Mouse (Mus musculus) embryonic facial prominence, embryonic 11.5 days (tissue): ENCODE measurements around the gene Colgalt2. TPM values are rescaled to one million over a fixed set of nuclear protein-coding genes. Genes with fewer than 3 reads are reported as not detected.

ENCODE experiments used
- ATAC-seq: fragments of 200-750 bp; cut with Nextera tagmentation; replicated peaks from 2 replicates; pipeline ENCODE4 v1.8.0; 2017; ENCODE audit warnings: low read depth; ENCODE audit not compliant: insufficient number of reproducible peaks, low FRiP score, low TSS enrichment
- DNase-seq: peaks from one replicate; pipeline ENCODE4 v3.0.0-alpha.2; 2015; ENCODE audit warnings: low spot score
- H3K27ac ChIP-seq: fragments of 300-500 bp; sonication (generic); replicated peaks from 2 replicates; pipeline ENCODE4 v1.5.1; 2014; ENCODE audit warnings: mild to moderate bottlenecking, low read depth, low read length, control low read depth
- H3K27me3 ChIP-seq: fragments of 300-500 bp; sonication (generic); 2 replicates; pipeline ENCODE4 v1.6.1; 2014; ENCODE audit warnings: mild to moderate bottlenecking, low read length, moderate library complexity, mixed read lengths; ENCODE audit not compliant: control insufficient read depth, insufficient read depth
- H3K36me3 ChIP-seq: fragments of 300-500 bp; sonication (generic); replicated peaks from 2 replicates; pipeline ENCODE4 v1.6.1; 2014; ENCODE audit warnings: low read depth, mild to moderate bottlenecking, low read length, moderate library complexity, mixed read lengths; ENCODE audit not compliant: control insufficient read depth, insufficient read depth
- H3K4me1 ChIP-seq: fragments of 300-500 bp; sonication (generic); 2 replicates; pipeline ENCODE4 v1.6.1; 2014; ENCODE audit warnings: low read length, mixed read lengths; ENCODE audit not compliant: control insufficient read depth, insufficient read depth
- H3K4me2 ChIP-seq: fragments of 300-500 bp; sonication (generic); 2 replicates; pipeline ENCODE4 v1.6.1; 2014; ENCODE audit warnings: low read depth, mild to moderate bottlenecking, control low read depth, low read length, moderate library complexity
- H3K4me3 ChIP-seq: fragments of 300-500 bp; sonication (generic); 2 replicates; pipeline ENCODE4 v1.5.1; 2014; ENCODE audit warnings: low read depth, low read length, control low read depth
- H3K9ac ChIP-seq: fragments of 300-500 bp; sonication (generic); replicated peaks from 2 replicates; pipeline ENCODE4 v1.6.1; 2014; ENCODE audit warnings: mild to moderate bottlenecking, control low read depth, low read length
- H3K9me3 ChIP-seq: fragments of 300-500 bp; sonication (generic); replicated peaks from 2 replicates; pipeline ENCODE4 v1.6.1; 2016; ENCODE audit warnings: mild to moderate bottlenecking, low read length, inconsistent platforms, mixed read lengths; ENCODE audit not compliant: control insufficient read depth
- WGBS: fragments of 180-500 bp; shearing (Covaris S2); extraction: QIAGEN DNeasy Blood & Tissue Kit; methylation state at CpG from one replicate; pipeline ENCODE4 v1.1.7; 2014; 5-methylcytosine and 5-hydroxymethylcytosine counted together
- polyA plus RNA-seq: library from polyadenylated mRNA; unstranded; fragments of >200 nt; fragmentation: Nextera tagmentation; extraction: Ambion mirVana; gene quantifications from 2 replicates; pipeline ENCODE4 v1.2.1, GENCODE M21; 2014

Gene Colgalt2
- polyA plus RNA-seq, 1 experiment from 2014 or later = 2.7 TPM

GRCm38 (mm10) chr1:152445925-152446324 is 46.3 kb downstream of the Colgalt2 start:
- Histone ChIP-seq H3K9me3 (no peaks in the 10 kb centered on the region), H3K27ac (no peak overlapping the region), H3K9ac (no peak overlapping the region), H3K36me3 (no peaks in the 10 kb centered on the region), H3K4me2 (no peak overlapping the region), H3K27me3 (no peaks in the 10 kb centered on the region), H3K4me1 (no peaks in the 10 kb centered on the region), H3K4me3 (no peak overlapping the region)
- 81% methylated on average over 6 of the region's 6 CpGs for WGBS
- DNase-seq (no peak), ATAC-seq (no peak)

GRCm38 (mm10) chr1:152454536-152454935 is 54.9 kb downstream of the Colgalt2 start:
- Histone ChIP-seq H3K4me1 (no peaks in the 10 kb centered on the region), H3K4me2 (no peak overlapping the region), H3K9ac (no peak overlapping the region), H3K4me3 (no peak overlapping the region), H3K27ac (no peak overlapping the region), H3K36me3 (no peaks in the 10 kb centered on the region), H3K27me3 (no peaks in the 10 kb centered on the region), H3K9me3 (no peaks in the 10 kb centered on the region)
- 78% methylated on average over 5 of the region's 5 CpGs for WGBS
- DNase-seq = no peak
- no peak for ATAC-seq

GRCm38 (mm10) chr1:152455275-152456243 is 55.9 kb downstream of the Colgalt2 start:
- H3K27me3 ChIP-seq = no peaks in the 10 kb centered on the region
- no peak overlapping the region for H3K9ac ChIP-seq
- no peaks in the 10 kb centered on the region for H3K36me3 ChIP-seq
- peak; percentile 9 for DNase-seq
- no peaks in the 10 kb centered on the region for H3K4me1 ChIP-seq
- 64% methylated on average over 10 of the region's 10 CpGs for WGBS
- H3K27ac ChIP-seq = no peak overlapping the region
- no peaks in the 10 kb centered on the region for H3K9me3 ChIP-seq
- H3K4me2 ChIP-seq = no peak overlapping the region
- no peak overlapping the region for H3K4me3 ChIP-seq
- ATAC-seq = no peak

- Histone ChIP-seq H3K4me3 (no peak overlapping the region), H3K9ac (no peak overlapping the region), H3K4me2 (no peak overlapping the region), H3K36me3 (no peaks in the 10 kb centered on the region), H3K27ac (no peak overlapping the region), H3K4me1 (no peaks in the 10 kb centered on the region), H3K9me3 (no peaks in the 10 kb centered on the region), H3K27me3 (no peaks in the 10 kb centered on the region)
- DNase-seq = no peak
- 81% methylated on average over 3 of the region's 3 CpGs for WGBS
- ATAC-seq = no peak
Measured at GRCm38 (mm10) chr1:152456266-152456665, 56.6 kb downstream of the Colgalt2 start.

GRCm38 (mm10) chr1:152457596-152457995 is 58.0 kb downstream of the Colgalt2 start:
- H3K27me3 ChIP-seq = no peaks in the 10 kb centered on the region
- no peaks in the 10 kb centered on the region for H3K9me3 ChIP-seq
- WGBS = 45% methylated on average over 5 of the region's 5 CpGs
- ATAC-seq (no peak), DNase-seq (no peak)
- no peaks in the 10 kb centered on the region for H3K36me3 ChIP-seq
- no peak overlapping the region for H3K4me2 ChIP-seq
- H3K27ac ChIP-seq = no peak overlapping the region
- H3K4me1 ChIP-seq = no peaks in the 10 kb centered on the region
- no peak overlapping the region for H3K4me3 ChIP-seq
- no peak overlapping the region; the same call in 1 of the 2 replicates for H3K9ac ChIP-seq

- 54% methylated on average over 7 of the region's 7 CpGs for WGBS
Measured at GRCm38 (mm10) chr1:152458996-152459395, 59.4 kb downstream of the Colgalt2 start.

GRCm38 (mm10) chr1:152460931-152461330 is 61.3 kb downstream of the Colgalt2 start:
- 72% methylated on average over 3 of the region's 3 CpGs for WGBS
- no peaks in the 10 kb centered on the region for H3K9me3 ChIP-seq
- no peak overlapping the region for H3K4me2 ChIP-seq
- ATAC-seq (no peak), DNase-seq (no peak)
- no peak overlapping the region for H3K9ac ChIP-seq
- no peak overlapping the region for H3K27ac ChIP-seq
- H3K27me3 ChIP-seq = no peaks in the 10 kb centered on the region
- no peaks in the 10 kb centered on the region for H3K36me3 ChIP-seq
- H3K4me1 ChIP-seq = no peaks in the 10 kb centered on the region
- no peak overlapping the region for H3K4me3 ChIP-seq

More at GRCm38 (mm10) chr1:152458996-152459395, 59.4 kb downstream of the Colgalt2 start:
- no peaks in the 10 kb centered on the region for H3K9me3 ChIP-seq
- no peak overlapping the region for H3K4me2 ChIP-seq
- H3K9ac ChIP-seq = no peak overlapping the region
- ATAC-seq (no peak), DNase-seq (peak; percentile 56)
- H3K36me3 ChIP-seq = no peaks in the 10 kb centered on the region
- H3K27ac ChIP-seq = no peak overlapping the region
- no peaks in the 10 kb centered on the region for H3K4me1 ChIP-seq
- H3K27me3 ChIP-seq = no peaks in the 10 kb centered on the region
- no peak overlapping the region for H3K4me3 ChIP-seq

GRCm38 (mm10) chr1:152461814-152462213 is 62.2 kb downstream of the Colgalt2 start:
- H3K9me3 ChIP-seq = no peaks in the 10 kb centered on the region
- DNase-seq = peak; percentile 12
- H3K4me3 ChIP-seq = no peak overlapping the region
- no peak for ATAC-seq
- H3K4me2 ChIP-seq = no peak overlapping the region
- H3K4me1 ChIP-seq = no peaks in the 10 kb centered on the region
- H3K9ac ChIP-seq = no peak overlapping the region
- H3K27me3 ChIP-seq = no peaks in the 10 kb centered on the region
- WGBS = 49% methylated on average over 3 of the region's 3 CpGs
- no peaks in the 10 kb centered on the region for H3K36me3 ChIP-seq
- H3K27ac ChIP-seq = no peak overlapping the region
